Mouse (Mus musculus) right cerebral cortex, postnatal 25 days (tissue): ENCODE data around the gene Pde6g.

Experiments used
- DNase-seq: peaks from one replicate; pipeline ENCODE4 v3.0.0; 2022

Gene Pde6g

GRCm38 (mm10) chr11:120453306-120453705 is at the start of gene Pde6g:
Gene Pde6g (minus strand): TSS chr11:120453500.
- no peak for DNase-seq

- DNase-seq = no peak
Measured at GRCm38 (mm10) chr11:120501701-120502100, 48.4 kb upstream of the Pde6g start.

DNA sequence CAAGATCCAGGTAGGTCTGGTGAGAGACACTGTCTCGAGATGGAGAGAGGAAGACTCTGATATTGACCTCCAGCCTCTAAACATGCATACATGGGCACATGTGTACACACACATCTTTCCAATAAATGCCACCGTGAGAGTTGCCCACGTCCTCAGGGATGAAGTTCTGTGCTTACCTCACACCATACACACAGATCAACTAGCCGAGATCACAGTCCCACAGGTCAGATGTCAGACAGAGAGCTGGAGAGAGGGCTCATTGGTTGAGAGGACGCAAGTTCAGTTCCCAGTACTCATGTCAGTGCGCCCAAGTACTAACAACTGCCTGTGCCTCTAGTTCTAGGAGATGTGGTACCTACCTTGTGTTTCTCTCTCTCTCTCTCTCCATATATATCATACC is 47.7 kb upstream of the Pde6g start:
- no peak for DNase-seq

- no peak for DNase-seq
Measured at GRCm38 (mm10) chr11:120500357-120500756, 47.1 kb upstream of the Pde6g start.

DNA sequence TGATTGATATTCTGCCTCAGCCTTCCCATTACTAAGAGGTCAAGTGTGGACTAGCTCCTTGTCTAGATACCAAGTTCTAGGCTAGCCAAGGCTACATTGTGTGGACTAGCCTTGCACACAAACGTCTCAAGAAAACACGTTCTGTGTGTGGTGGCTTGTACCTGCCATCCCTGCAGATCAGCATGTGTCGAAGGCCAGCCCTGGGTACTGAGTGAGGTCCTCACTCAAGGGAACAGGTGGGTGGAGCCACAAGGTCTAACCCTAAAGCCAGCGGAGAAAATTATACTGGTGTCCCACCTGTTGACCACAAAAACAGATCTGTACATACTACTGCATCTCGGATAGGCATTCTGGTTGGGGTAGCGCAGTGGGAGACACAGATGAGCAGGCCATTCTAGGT is 46.6 kb upstream of the Pde6g start:
- no peak for DNase-seq

- DNase-seq = no peak
Measured at GRCm38 (mm10) chr11:120498891-120499290, 45.6 kb upstream of the Pde6g start.

- DNase-seq = no peak
Measured at GRCm38 (mm10) chr11:120498226-120498625, 44.9 kb upstream of the Pde6g start.

- DNase-seq = no peak
Measured at GRCm38 (mm10) chr11:120497436-120497835, 44.1 kb upstream of the Pde6g start.

GRCm38 (mm10) chr11:120493911-120494310 is 40.6 kb upstream of the Pde6g start:
- DNase-seq = no peak

- DNase-seq = no peak
Measured at GRCm38 (mm10) chr11:120493351-120493750, 40.1 kb upstream of the Pde6g start.

DNA sequence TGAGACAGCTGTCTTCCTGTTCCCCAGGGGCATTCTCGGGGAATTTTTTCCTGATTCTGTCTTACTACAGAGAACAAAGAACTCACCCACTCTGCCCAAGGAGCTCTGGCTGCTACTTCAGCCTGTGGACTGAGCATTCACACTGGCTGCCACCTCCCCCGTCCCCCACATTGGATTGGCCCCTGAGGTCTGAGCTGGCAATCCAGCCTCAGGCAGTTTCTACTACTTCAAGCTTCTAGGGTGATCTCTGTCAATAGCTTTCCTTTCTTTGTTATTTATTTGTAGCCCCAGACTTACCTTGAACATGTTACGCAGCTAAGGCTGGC is 39.5 kb upstream of the Pde6g start:
- DNase-seq = no peak

DNA sequence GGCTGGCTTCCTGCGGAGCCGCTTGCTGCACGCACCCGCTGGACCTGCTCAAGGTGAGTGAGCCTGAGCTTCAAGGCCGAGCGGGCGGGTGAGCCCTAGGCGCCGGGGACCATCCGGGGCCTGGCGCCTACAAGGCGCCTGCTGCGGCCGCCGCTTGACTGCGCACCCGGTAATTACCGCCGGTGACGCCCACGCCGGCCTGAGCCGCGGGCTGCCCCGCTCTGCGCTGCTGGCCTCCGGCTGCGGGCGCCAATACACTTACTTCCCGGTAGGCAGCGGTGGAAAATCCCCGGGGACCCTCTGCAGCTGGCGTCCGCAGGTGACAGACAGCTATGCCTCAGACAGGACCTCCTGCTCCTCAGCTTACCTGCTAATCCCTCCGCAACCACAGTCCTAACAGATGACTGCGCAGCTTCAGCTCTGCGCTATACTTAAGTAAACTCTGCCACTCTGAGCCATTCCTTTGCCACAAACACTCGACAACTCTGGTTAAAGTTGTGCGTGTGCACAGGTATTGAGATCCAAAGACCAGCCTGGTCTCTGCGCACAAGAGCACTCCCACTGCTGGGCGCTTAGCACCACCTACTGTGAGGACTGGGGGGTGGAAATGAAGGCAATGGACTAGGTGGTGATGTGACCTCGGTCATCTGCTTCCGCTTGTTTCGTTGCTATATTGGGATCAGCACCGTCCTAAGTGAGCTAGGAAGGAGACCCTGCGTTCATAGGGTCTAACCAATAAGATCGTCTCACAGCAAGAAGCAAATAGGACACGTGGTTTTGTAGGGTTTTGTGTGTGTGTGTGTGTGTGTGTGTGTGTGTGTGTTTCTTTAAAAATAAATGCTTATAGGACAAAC is 39.0 kb upstream of the Pde6g start:
- DNase-seq = no peak

DNA sequence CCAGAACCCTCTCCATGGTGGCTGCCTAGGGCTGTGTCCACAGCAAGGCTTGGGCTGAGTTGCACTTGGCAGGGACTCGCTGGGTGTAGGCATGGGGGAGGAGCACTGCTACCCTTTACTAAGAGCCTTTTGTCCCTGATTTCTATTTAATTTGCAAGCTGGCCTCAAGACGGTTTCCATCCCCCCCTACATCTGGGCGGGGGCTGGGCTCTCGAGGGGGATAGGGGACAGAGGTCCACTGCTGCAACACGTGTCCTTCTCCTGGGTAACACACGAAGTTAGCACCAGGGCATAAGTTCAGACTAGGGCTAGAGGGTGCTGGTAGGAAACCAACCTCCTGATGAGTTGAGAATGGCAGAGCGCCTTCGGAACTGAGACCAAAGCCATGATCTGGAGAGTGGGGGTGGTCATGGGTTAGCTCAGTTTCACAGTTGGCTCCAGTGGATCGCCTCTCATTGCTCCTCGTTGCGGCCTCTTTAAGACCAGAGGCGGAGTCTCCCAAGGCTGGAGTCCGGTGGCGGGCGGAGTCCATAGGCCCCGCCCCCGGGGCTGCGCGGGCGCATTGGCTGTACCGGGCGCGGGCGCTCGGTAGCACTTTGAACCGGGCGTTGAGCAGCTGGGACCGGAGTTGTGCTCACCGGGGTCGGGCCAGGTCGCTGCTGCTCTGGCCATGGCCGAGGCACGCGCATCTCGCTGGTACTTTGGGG is 38.2 kb upstream of the Pde6g start, which contains the start of gene Slc25a10:
Gene Slc25a10, plus strand, starts transcription at position 524 of the 707 bp plus-strand sequence.
- peak; percentile 88 for DNase-seq

DNA sequence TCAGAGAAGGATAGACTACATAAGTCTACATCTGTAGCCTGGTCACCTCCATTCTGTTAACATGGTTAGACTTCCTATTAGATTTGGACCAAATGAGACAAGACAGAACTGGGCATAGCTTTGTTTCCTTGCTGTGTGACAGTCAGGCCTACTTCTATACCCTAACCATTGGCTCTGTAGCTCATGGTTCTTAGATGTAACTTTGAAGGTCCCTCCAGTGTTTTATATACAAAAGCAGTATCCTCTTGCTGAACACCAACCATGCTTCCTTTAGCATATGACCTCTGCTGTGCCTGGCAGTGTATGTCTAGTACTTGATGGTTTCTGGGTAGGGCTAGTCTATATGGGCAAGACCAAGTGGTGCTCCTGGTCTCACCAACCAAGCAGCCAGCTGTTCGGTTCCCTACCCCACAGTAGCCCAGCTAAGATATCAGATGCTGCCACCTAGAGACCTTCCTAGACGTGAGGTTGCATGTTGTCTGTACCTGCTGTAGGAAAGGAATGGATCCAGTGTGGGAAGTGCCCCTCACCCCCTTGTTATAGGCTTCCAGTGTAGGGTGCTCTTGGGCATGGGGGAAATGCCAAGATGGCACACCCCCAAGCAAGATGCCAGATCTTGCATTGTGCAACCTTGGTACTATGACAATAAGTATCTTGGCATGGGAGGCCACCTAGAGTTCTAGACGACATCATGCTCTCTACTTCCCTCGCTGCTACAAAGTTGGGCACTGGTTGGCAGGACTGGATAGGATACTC is 37.2 kb upstream of the Pde6g start:
- DNase-seq = no peak

DNA sequence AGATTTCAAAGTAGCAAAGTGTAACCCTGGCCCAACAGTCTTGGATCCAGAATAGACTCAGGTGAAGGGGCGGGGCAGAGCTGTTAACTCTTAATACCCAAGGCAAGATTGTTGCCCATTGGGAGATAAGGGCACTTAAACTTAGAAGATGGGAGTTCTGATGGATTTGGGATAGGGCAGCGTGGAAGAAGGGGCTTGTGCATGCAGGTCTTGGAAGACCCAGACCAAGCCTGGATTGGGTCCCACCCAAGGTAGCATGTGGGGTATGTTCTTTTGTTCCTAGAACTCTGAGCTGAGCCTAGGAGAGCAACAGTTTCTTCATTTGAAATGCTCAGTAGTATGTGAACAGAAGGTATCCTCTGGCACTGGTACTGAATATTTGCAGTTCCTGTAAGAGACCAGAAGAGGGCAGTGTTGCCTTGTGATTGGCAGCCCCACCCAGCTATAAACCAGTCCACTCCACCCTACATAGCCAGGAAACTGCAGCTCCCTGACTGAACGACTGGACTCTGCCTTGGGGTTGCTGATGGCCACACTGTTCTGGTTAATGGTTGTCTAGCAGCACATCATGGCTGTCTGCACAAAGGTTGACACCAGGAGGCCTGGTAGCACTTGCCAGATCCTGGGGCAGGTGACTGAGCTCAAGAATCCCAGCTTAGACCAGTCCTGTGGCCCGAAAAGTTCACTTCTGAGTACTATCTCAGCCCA is 35.9 kb upstream of the Pde6g start:
- DNase-seq = peak; percentile 47

GRCm38 (mm10) chr11:120488516-120488915 is 35.2 kb upstream of the Pde6g start:
- DNase-seq = no peak

- no peak for DNase-seq
Measured at GRCm38 (mm10) chr11:120485251-120485650, 32.0 kb upstream of the Pde6g start.

- peak; percentile 91 for DNase-seq
Measured at GRCm38 (mm10) chr11:120484265-120484981, 31.1 kb upstream of the Pde6g start, which contains the start of gene Mrpl12. Gene Mrpl12 (plus strand): TSS chr11:120484613.

DNA sequence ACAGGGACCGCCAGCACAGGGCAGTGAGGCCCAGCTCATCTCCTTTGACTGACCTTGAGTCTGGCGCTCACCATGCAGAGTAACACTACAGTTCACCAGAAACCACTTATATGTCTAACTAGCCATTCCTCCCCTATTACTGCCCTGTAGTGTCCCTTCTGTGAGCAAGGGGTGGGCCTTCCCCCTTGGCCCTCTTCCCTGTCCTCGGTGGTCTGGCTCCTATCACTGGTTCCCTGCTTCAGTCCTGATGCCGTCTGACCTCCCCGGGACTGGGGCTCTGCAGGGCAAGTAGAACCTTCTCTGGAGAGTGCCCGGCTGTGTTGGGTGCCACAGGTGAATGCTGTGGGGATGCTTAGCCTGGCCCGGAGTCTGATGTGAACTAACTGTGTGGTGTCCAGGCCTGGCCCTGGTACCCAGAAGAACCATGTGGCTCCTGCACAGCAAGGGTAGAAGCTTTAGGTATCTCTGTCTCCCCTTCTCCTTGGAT is 30.2 kb upstream of the Pde6g start:
- DNase-seq = no peak

DNA sequence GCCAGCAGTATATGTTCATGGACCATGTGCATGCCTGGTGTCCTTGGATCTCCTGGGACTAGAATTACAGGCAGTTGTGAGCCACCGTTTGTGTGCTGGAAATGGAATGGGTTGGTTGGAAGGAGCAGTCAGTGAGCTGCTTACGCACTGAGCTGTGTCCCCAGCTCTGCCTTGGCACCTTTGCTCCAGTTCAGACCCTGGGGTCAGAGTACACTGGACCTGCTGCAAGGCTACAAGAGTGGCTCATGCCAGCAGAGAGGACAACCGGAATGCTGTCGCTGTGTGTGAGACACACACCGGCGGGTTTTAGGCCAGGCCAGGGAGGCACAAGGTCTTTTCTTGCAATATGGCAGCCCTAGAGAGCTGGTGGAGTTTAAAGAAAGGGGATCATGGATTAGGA is 18.8 kb upstream of the Pde6g start:
- no peak for DNase-seq

- no peak for DNase-seq
Measured at GRCm38 (mm10) chr11:120467736-120468092, 14.4 kb upstream of the Pde6g start.
